Mouse (Mus musculus): ENCODE measurements around the gene Hcn2. TPM values are rescaled to one million over a fixed set of nuclear protein-coding genes. Genes with fewer than 3 reads are reported as not detected.

The Hcn2 gene
- polyA plus RNA-seq, 1 experiment from 2014 or later, result 0.28 TPM

DNA sequence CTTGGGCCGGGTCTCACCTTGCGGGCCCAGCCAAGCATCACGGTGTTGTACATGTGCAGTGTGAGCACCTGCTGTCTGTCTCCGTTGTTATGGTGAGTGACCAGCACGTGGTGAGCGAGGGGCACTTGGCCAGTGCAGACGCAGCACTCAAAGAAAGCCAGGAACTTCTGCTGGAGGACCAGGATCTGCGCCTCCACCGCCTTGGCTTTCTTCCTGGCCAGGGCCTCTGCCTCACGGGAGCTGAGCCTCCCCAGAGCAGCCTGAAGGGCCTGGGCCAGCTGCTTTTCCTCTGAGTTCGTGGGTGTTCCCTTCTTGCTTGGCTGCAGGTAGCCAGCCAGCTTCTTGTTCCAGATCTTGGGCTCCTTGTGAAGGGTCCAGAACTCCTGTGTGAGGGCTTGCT, 26.7 kb downstream of the Hcn2 start:
- no peaks in the 10 kb centered on the region for H3K27me3 ChIP-seq (ENCODE audit: insufficient read depth, low read length)
- H3K4me1 ChIP-seq (replicated peaks; ENCODE audit: insufficient read depth, low read length), result 0 out of 2 replicates have a peak, but pooled peaks cover 5% of the 10 kb centered on the region
- H3K27ac ChIP-seq, result no peak overlapping the region
- 0 out of 2 replicates have a peak, but pooled peaks cover 6% of the 10 kb centered on the region for H3K9me3 ChIP-seq (replicated peaks; ENCODE audit: low read length)
- no peak overlapping the region for H3K4me2 ChIP-seq (ENCODE audit: low read length)
- H3K9ac ChIP-seq (ENCODE audit: low read depth, low read length), result no peak overlapping the region
- peaks cover 59% of the 10 kb centered on the region for H3K36me3 ChIP-seq (ENCODE audit: insufficient read depth, low read length)
- TF ChIP-seq CTCF (IDR thresholded peaks at IDR 0.05; ENCODE audit: low read depth), result no peak
- ATAC-seq (replicated peaks; ENCODE audit: low FRiP score, low read depth), result no peak
- no peak overlapping the region for H3K4me3 ChIP-seq (replicated peaks; ENCODE audit: low read depth, low read length)
- 91% methylated on average over 11 of the region's 11 CpGs for WGBS
- no peak for DNase-seq (ENCODE audit: low spot score)

DNA sequence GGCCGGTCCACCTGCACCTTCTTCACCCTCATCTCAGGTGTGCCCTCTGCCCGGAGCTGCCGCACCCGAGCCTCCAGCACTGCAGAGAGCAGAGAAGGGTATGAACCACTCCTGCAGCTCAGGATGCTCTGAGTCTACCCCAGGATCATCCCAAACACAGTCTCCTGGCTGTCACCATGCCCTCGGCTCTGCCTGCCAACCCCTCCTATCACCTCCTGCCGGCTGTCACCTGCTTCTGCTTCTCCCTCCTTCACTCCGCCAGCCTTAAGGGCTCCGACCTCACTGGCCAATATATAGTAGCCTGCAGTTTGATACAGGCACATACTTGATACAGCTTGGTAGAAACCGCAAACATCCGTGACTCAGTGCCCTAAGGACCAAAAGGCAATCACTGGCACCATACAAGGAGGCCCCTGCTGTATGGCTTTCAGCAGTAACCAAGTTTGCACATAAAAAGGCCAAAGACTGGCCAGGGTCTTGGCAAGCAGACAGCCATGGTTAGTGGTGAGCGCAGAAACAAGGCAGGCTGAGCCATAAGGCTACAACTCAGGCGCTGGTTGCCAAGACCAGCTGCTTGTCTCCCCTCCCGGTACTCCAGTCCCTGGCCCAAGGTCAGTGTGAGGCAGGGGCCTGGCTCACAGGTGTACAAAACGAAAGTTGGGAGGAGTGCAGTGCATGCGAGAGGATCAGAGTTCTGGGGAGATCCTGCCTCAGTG, 27.4 kb downstream of the Hcn2 start:
- H3K4me1 ChIP-seq (replicated peaks; ENCODE audit: insufficient read depth, low read length), result 0 out of 2 replicates have a peak, but pooled peaks cover 5% of the 10 kb centered on the region
- no peak overlapping the region for H3K9ac ChIP-seq (ENCODE audit: low read depth, low read length)
- no peak overlapping the region for H3K27ac ChIP-seq
- no peak overlapping the region for H3K4me3 ChIP-seq (replicated peaks; ENCODE audit: low read depth, low read length)
- WGBS, result 91% methylated on average over 15 of the region's 15 CpGs
- no peak for TF ChIP-seq CTCF (IDR thresholded peaks at IDR 0.05; ENCODE audit: low read depth)
- ATAC-seq (replicated peaks; ENCODE audit: low FRiP score, low read depth), result no peak
- 0 out of 2 replicates have a peak, but pooled peaks cover 5% of the 10 kb centered on the region for H3K9me3 ChIP-seq (replicated peaks; ENCODE audit: low read length)
- H3K27me3 ChIP-seq (ENCODE audit: insufficient read depth, low read length), result no peaks in the 10 kb centered on the region
- peaks cover 53% of the 10 kb centered on the region for H3K36me3 ChIP-seq (ENCODE audit: insufficient read depth, low read length)
- H3K4me2 ChIP-seq (ENCODE audit: low read length), result no peak overlapping the region
- DNase-seq (ENCODE audit: low spot score), result no peak

DNA sequence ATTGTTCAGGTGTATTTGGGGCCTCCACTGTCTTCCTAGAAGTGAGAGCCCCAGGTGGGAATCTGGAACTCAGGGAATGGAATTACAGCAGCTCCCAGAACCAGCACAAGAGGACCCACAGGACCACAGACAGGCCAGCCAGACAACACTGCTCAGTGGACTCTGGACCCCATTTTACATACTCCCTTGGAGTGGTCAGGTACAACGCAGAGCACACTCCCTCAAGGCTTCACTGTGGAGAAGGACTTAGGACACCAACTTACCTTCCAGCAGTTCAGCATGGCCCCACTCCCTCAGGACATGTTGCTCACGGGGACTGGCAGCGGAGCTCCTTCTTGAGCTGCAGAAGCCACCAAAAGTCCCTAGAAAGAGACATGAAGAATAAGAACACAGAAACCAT, 29.0 kb downstream of the Hcn2 start:
- no peaks in the 10 kb centered on the region for H3K9me3 ChIP-seq (replicated peaks; ENCODE audit: low read length)
- TF ChIP-seq CTCF (IDR thresholded peaks at IDR 0.05; ENCODE audit: low read depth), result no peak
- H3K36me3 ChIP-seq (ENCODE audit: insufficient read depth, low read length), result peaks cover 37% of the 10 kb centered on the region
- H3K27ac ChIP-seq, result no peak overlapping the region
- no peak overlapping the region for H3K4me3 ChIP-seq (replicated peaks; ENCODE audit: low read depth, low read length)
- H3K27me3 ChIP-seq (ENCODE audit: insufficient read depth, low read length), result no peaks in the 10 kb centered on the region
- 0 out of 2 replicates have a peak, but pooled peaks cover 5% of the 10 kb centered on the region for H3K4me1 ChIP-seq (replicated peaks; ENCODE audit: insufficient read depth, low read length)
- peak overlapping the region; percentile 78 for H3K4me2 ChIP-seq (ENCODE audit: low read length)
- 79% methylated on average over 3 of the region's 3 CpGs for WGBS
- DNase-seq (ENCODE audit: low spot score) (no peak), ATAC-seq (replicated peaks; ENCODE audit: low FRiP score, low read depth) (no peak)
- H3K9ac ChIP-seq (ENCODE audit: low read depth, low read length), result no peak overlapping the region

- peak; percentile 92 for ATAC-seq (replicated peaks; ENCODE audit: low FRiP score, low read depth)
- H3K36me3 ChIP-seq (ENCODE audit: insufficient read depth, low read length), result peaks cover 29% of the 10 kb centered on the region
- 0 out of 2 replicates have a peak, but pooled peaks cover 5% of the 10 kb centered on the region for H3K4me1 ChIP-seq (replicated peaks; ENCODE audit: insufficient read depth, low read length)
- H3K4me2 ChIP-seq (ENCODE audit: low read length), result peak within 1 kb of the TSS; percentile 78
- WGBS, result 2% methylated on average over 38 of the region's 38 CpGs
- H3K9me3 ChIP-seq (replicated peaks; ENCODE audit: low read length), result no peaks in the 10 kb centered on the region
- no peak within 1 kb of the TSS for H3K27ac ChIP-seq
- H3K27me3 ChIP-seq (ENCODE audit: insufficient read depth, low read length), result no peaks in the 10 kb centered on the region
- DNase-seq (ENCODE audit: low spot score), result peak; percentile 99
- peak; percentile 58 for TF ChIP-seq CTCF (IDR thresholded peaks at IDR 0.05; ENCODE audit: low read depth)
- peak within 1 kb of the TSS; percentile 55 for H3K9ac ChIP-seq (ENCODE audit: low read depth, low read length)
- peak within 1 kb of the TSS; percentile 61 for H3K4me3 ChIP-seq (replicated peaks; ENCODE audit: low read depth, low read length)
These were observed 29.7 kb downstream of the Hcn2 start, which contains the start of gene Polrmt for GRCm38 (mm10) chr10:79745898-79746773. Gene Polrmt (minus strand): TSS chr10:79746581.

DNA sequence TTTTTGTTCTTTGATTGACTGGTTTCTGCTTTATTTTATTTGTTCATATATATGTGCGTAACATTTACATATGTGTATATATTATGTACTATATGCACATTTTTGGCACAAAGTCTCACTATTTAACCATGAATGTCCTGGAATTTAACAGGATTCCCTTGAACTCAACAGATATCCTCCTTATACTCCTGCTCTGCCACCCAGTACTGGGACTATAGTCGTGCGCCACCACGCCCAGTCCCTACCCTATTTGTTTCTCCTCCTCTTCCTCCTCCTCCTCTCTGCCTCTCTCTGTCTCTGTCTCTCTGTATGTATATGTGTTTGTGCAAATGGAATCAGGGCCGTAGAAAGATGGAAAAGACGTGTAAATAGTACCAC, 30.3 kb downstream of the Hcn2 start:
- Histone ChIP-seq H3K4me1 (replicated peaks; ENCODE audit: insufficient read depth, low read length) (0 out of 2 replicates have a peak, but pooled peaks cover 5% of the 10 kb centered on the region), H3K27me3 (ENCODE audit: insufficient read depth, low read length) (no peaks in the 10 kb centered on the region), H3K4me2 (ENCODE audit: low read length) (peak overlapping the region; percentile 49), H3K9me3 (replicated peaks; ENCODE audit: low read length) (no peaks in the 10 kb centered on the region), H3K36me3 (ENCODE audit: insufficient read depth, low read length) (peaks cover 23% of the 10 kb centered on the region), H3K9ac (ENCODE audit: low read depth, low read length) (0 out of 2 replicates have a peak overlapping the region, but pooled peaks have one; percentile 35), H3K27ac (no peak overlapping the region), H3K4me3 (replicated peaks; ENCODE audit: low read depth, low read length) (peak overlapping the region; percentile 61; the same call in 1 of the 2 replicates)
- ATAC-seq (replicated peaks; ENCODE audit: low FRiP score, low read depth) (no peak), DNase-seq (ENCODE audit: low spot score) (no peak)
- no peak for TF ChIP-seq CTCF (IDR thresholded peaks at IDR 0.05; ENCODE audit: low read depth)
- WGBS, result 23% methylated on average over 6 of the region's 6 CpGs

DNA sequence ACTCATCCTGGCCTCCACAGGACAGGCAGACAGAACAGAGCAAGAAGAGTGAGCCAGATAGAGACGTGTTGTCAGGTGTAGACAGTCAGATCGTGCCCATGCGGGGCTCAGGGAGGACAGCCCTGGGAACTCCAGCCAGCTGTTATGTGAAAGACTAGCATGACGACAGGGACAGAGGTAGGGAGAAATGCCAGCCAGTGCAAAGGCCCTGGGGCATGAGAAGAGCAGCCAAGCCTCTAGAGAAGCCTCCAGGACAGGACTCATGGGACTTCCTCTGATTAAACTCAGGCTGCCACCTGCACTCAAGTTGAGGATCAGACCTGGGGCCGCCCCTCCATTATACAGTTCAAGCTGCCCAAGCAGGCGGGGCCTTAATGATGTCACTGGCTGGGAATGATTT, 32.1 kb downstream of the Hcn2 start:
- ATAC-seq (replicated peaks; ENCODE audit: low FRiP score, low read depth) (no peak), DNase-seq (ENCODE audit: low spot score) (no peak)
- Histone ChIP-seq H3K27me3 (ENCODE audit: insufficient read depth, low read length) (no peaks in the 10 kb centered on the region), H3K9ac (ENCODE audit: low read depth, low read length) (no peak overlapping the region), H3K27ac (no peak overlapping the region), H3K4me1 (replicated peaks; ENCODE audit: insufficient read depth, low read length) (0 out of 2 replicates have a peak, but pooled peaks cover 5% of the 10 kb centered on the region), H3K4me2 (ENCODE audit: low read length) (no peak overlapping the region), H3K36me3 (ENCODE audit: insufficient read depth, low read length) (peaks cover 10% of the 10 kb centered on the region; the same call in 1 of the 2 replicates), H3K9me3 (replicated peaks; ENCODE audit: low read length) (no peaks in the 10 kb centered on the region), H3K4me3 (replicated peaks; ENCODE audit: low read depth, low read length) (no peak overlapping the region)
- no peak for TF ChIP-seq CTCF (IDR thresholded peaks at IDR 0.05; ENCODE audit: low read depth)
- 78% methylated on average over 6 of the region's 6 CpGs for WGBS

All from kidney, postnatal 0 days (tissue).